Mouse (Mus musculus) forebrain, embryonic 13.5 days (tissue): Measurements from ENCODE around the gene Galnt17. TPM values are rescaled to one million over a fixed set of nuclear protein-coding genes. Genes with fewer than 3 reads are reported as not detected.

ENCODE experiments used
- ATAC-seq: fragments of 200-750 bp; cut with Nextera tagmentation; 2 replicates; pipeline ENCODE4 v1.8.0; 2017
- H3K27ac ChIP-seq: fragments of 300-500 bp; sonication (generic); 2 replicates; pipeline ENCODE4 v1.5.1; 2015; ENCODE audit warnings: inconsistent platforms, mild to moderate bottlenecking, moderate library complexity
- H3K27me3 ChIP-seq: fragments of 300-500 bp; sonication (generic); 2 replicates; pipeline ENCODE4 v1.6.1; 2015; ENCODE audit warnings: mild to moderate bottlenecking, inconsistent platforms
- H3K36me3 ChIP-seq: fragments of 300-500 bp; sonication (generic); 2 replicates; pipeline ENCODE4 v1.6.1; 2015; ENCODE audit warnings: mild to moderate bottlenecking, inconsistent platforms; ENCODE audit not compliant: poor library complexity, severe bottlenecking
- H3K4me1 ChIP-seq: fragments of 300-500 bp; sonication (generic); 2 replicates; pipeline ENCODE4 v1.6.1; 2015; ENCODE audit warnings: inconsistent platforms
- H3K4me2 ChIP-seq: fragments of 300-500 bp; sonication (generic); 2 replicates; pipeline ENCODE4 v1.6.1; 2015; ENCODE audit warnings: inconsistent platforms, mild to moderate bottlenecking, moderate library complexity
- H3K4me3 ChIP-seq: fragments of 300-500 bp; sonication (generic); 2 replicates; pipeline ENCODE4 v1.5.1; 2015; ENCODE audit warnings: mild to moderate bottlenecking, inconsistent platforms
- H3K9ac ChIP-seq: fragments of 300-500 bp; sonication (generic); 2 replicates; pipeline ENCODE4 v1.6.1; 2015; ENCODE audit warnings: mild to moderate bottlenecking, inconsistent platforms
- H3K9me3 ChIP-seq: fragments of 300-500 bp; sonication (generic); replicated peaks from 2 replicates; pipeline ENCODE4 v1.6.1; 2016; ENCODE audit warnings: inconsistent platforms
- WGBS: fragments of 180-500 bp; shearing (Covaris S2); methylation state at CpG from one replicate; pipeline ENCODE4 v1.1.7; 2015; 5-methylcytosine and 5-hydroxymethylcytosine counted together
- polyA plus RNA-seq: library from polyadenylated mRNA; unstranded; fragments of >200 nt; fragmentation: Nextera tagmentation; extraction: Ambion mirVana; gene quantifications from 2 replicates; pipeline ENCODE4 v1.2.1, GENCODE M21; 2015

Galnt17 gene
- polyA plus RNA-seq = 5.6 and 6.5 TPM in 2 replicates

DNA sequence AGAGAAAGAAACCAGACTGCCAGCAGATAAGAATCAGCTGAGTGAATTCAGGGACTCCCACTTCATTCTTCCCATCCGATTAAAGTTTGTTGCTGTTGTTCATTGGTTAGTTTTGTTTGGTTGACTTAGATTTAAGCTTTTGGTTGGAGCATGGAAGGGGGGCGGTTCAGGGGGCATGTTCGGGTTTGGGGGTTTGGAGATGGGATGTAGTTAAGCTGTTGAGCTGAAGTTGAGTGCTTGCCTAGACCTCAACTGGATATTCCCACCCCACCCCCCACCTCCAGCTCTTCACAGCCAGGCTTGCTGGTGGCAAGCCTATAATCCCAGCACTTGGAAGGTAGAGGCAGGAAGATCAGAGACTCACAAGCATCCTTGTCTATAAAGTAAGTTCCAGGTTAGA is at the start of gene Galnt17:
Gene Galnt17, minus strand, starts transcription at position 101 of the 400 bp plus-strand sequence.
- Histone ChIP-seq H3K4me1 (peaks cover 18% of the 10 kb centered on the region), H3K4me2 (peak within 1 kb of the TSS; percentile 88), H3K4me3 (peak within 1 kb of the TSS; percentile 53), H3K9me3 (no peaks in the 10 kb centered on the region; the same call in 1 of the 2 replicates), H3K27ac (peak within 1 kb of the TSS; percentile 87), H3K27me3 (peaks cover 25% of the 10 kb centered on the region), H3K9ac (peak within 1 kb of the TSS; percentile 71), H3K36me3 (no peaks in the 10 kb centered on the region)
- ATAC-seq = no peak
- 38% methylated on average over 3 of the region's 3 CpGs for WGBS

DNA sequence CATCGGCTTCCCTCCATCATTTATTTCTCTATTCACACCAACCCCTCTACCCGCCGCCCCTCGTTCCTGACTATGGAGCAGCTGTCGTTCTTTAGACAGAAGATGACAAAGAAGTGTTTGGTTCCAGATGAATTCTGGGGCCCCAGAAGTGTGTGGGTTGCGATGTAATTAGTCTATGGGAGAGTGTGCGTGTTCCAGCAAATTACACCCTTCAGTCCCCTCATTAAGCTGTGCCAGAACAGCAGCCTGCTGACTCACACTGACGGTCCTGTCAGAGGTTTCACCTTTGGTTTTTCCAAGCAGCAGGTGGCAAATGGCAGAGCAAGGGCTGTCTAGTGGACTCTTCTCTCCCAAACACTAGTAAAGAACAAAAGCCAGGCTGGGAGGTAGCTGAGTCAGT is 26.2 kb upstream of the Galnt17 start:
- Histone ChIP-seq H3K4me3 (no peak overlapping the region), H3K4me1 (0 out of 2 replicates have a peak, but pooled peaks cover 6% of the 10 kb centered on the region), H3K4me2 (no peak overlapping the region), H3K9ac (no peak overlapping the region), H3K36me3 (no peaks in the 10 kb centered on the region), H3K27me3 (no peaks in the 10 kb centered on the region), H3K27ac (no peak overlapping the region), H3K9me3 (0 out of 2 replicates have a peak, but pooled peaks cover 5% of the 10 kb centered on the region)
- ATAC-seq = no peak
- 25% methylated on average over 8 of the region's 8 CpGs for WGBS

GRCm38 (mm10) chr5:131321286-131321685 is 13.0 kb upstream of the Galnt17 start:
- ATAC-seq = no peak
- Histone ChIP-seq H3K4me3 (no peak overlapping the region), H3K27ac (no peak overlapping the region), H3K9ac (no peak overlapping the region), H3K9me3 (no peaks in the 10 kb centered on the region), H3K4me2 (no peak overlapping the region), H3K4me1 (no peaks in the 10 kb centered on the region), H3K36me3 (no peaks in the 10 kb centered on the region), H3K27me3 (no peaks in the 10 kb centered on the region)
- WGBS = 88% methylated on average over 3 of the region's 3 CpGs

DNA sequence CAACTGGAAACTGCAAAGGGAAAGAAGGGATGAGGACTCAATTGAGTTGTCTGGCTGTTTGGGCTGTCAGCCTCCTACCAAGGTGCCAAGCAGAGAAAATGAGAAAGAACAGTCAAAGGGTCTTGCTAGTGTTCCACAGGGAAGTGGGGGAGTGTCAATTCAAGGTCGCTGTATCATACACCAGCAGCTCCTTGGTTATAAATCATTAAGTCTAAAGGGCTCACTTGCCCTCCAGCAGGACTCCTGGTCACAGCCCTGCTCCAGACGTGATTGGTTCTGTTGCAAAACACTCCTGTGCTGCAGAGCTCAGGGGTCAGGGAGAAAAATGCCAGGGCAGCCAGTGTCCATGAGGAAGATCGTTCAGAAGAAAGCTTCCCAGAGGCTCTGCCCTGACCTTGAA is 11.3 kb upstream of the Galnt17 start:
- Histone ChIP-seq H3K4me1 (no peaks in the 10 kb centered on the region), H3K36me3 (no peaks in the 10 kb centered on the region), H3K4me3 (no peak overlapping the region), H3K4me2 (no peak overlapping the region), H3K9ac (no peak overlapping the region), H3K27me3 (no peaks in the 10 kb centered on the region), H3K9me3 (no peaks in the 10 kb centered on the region), H3K27ac (no peak overlapping the region)
- 66% methylated on average over 3 of the region's 3 CpGs for WGBS
- no peak for ATAC-seq

GRCm38 (mm10) chr5:131319141-131319540 is 10.8 kb upstream of the Galnt17 start:
- ATAC-seq = no peak
- H3K27ac ChIP-seq = no peak overlapping the region
- H3K4me1 ChIP-seq = no peaks in the 10 kb centered on the region
- H3K9ac ChIP-seq = no peak overlapping the region
- 51% methylated on average over 2 of the region's 2 CpGs for WGBS
- H3K36me3 ChIP-seq = no peaks in the 10 kb centered on the region
- H3K27me3 ChIP-seq = no peaks in the 10 kb centered on the region
- H3K4me3 ChIP-seq = no peak overlapping the region
- no peak overlapping the region for H3K4me2 ChIP-seq
- H3K9me3 ChIP-seq = no peaks in the 10 kb centered on the region

- Histone ChIP-seq H3K4me2 (no peak overlapping the region), H3K27me3 (no peaks in the 10 kb centered on the region), H3K9me3 (no peaks in the 10 kb centered on the region; the same call in 1 of the 2 replicates), H3K4me1 (no peaks in the 10 kb centered on the region), H3K4me3 (no peak overlapping the region), H3K9ac (no peak overlapping the region), H3K36me3 (no peaks in the 10 kb centered on the region), H3K27ac (no peak overlapping the region)
- ATAC-seq = no peak
- 79% methylated on average over 4 of the region's 4 CpGs for WGBS
These were observed 6.7 kb upstream of the Galnt17 start for GRCm38 (mm10) chr5:131315016-131315415.

- H3K4me1 ChIP-seq = peaks cover 18% of the 10 kb centered on the region
- peak overlapping the region; percentile 88 for H3K4me2 ChIP-seq
- H3K27me3 ChIP-seq = peaks cover 25% of the 10 kb centered on the region
- no peaks in the 10 kb centered on the region for H3K36me3 ChIP-seq
- H3K9ac ChIP-seq = peak overlapping the region; percentile 71
- H3K4me3 ChIP-seq = peak overlapping the region; percentile 53
- ATAC-seq = peak; percentile 93
- peak overlapping the region; percentile 87 for H3K27ac ChIP-seq
- H3K9me3 ChIP-seq = no peaks in the 10 kb centered on the region; the same call in 1 of the 2 replicates
- WGBS = under 1% methylated on average over 35 of the region's 36 CpGs
These were observed 593 bp downstream of the Galnt17 start for GRCm38 (mm10) chr5:131307656-131308151.

DNA sequence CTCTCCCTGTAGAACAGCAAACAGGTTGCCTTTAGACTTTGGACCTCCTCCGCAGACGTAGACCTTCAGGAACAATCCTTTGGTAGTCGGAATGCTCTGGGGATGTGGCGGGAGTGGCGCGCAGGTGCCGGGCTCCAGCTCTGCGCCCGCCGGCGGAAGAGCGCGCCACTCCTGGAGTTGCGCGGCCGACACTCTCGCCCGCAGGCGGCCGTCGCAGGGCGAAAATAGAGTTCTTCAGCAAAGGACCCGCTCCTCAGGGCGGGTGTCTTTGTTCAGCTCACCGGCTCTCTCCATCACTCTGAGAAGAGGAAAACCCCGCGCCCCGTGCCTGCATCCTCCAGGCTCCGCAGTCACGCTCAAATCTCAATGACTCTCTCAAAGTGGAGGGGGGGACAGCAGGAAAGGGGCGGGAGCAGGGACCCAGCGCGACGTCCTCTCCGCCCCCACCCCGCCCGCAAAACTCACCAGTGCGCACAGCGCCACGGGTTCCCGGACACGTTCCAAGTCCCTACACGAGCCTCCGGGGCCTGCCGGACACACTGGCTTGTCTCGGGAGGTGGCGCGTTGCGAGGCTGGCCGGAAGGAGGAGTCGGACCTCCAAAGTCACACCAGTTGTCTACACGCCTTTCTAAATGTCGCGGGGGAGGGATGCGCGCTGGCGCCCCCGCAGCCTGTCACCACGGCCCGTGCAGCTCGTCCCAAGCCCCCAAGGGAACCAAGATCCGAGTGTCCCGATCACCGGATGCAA is 1.2 kb downstream of the Galnt17 start:
- Histone ChIP-seq H3K4me2 (peak overlapping the region; percentile 88), H3K27ac (peak overlapping the region; percentile 87)
- under 1% methylated on average over 64 of the region's 64 CpGs for WGBS

DNA sequence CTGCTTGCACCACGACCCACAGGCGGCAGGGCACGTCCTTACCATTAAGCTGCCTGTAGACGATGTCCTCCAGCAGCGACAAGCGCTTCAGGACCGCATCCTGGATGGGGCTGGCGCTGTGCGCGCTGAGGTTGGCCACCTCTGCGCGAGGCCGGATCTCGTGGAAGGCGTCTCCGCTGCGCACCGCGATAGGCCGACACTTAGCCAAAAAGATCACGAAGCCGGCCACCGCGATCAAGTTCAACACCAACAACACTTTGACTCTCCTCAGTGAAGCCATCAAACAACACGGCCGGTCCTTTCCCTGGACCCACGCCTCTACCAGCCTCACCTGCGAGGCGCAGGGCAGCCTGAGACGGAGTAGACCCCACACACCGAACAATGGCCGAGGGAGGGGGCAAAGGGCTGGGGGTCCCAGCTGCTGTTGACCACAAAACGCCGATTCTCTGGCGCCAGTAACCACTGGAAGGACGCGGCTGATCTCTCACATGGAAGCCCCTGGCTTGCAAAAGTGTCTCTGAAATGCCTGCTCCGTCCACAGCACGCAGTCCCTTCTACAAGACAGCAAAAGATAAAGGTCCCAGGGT is 1.9 kb downstream of the Galnt17 start:
- Histone ChIP-seq H3K27ac (no peak overlapping the region), H3K4me2 (peak overlapping the region; percentile 88), H3K9me3 (no peaks in the 10 kb centered on the region; the same call in 1 of the 2 replicates), H3K27me3 (peaks cover 25% of the 10 kb centered on the region), H3K4me1 (peaks cover 18% of the 10 kb centered on the region), H3K4me3 (peak overlapping the region; percentile 53), H3K36me3 (no peaks in the 10 kb centered on the region), H3K9ac (peak overlapping the region; percentile 71)
- WGBS = under 1% methylated on average over 39 of the region's 39 CpGs
- ATAC-seq = no peak

More for the DNA sequence above, 1.2 kb downstream of the Galnt17 start:
- Histone ChIP-seq H3K9ac (peak overlapping the region; percentile 71), H3K36me3 (no peaks in the 10 kb centered on the region), H3K27me3 (peaks cover 25% of the 10 kb centered on the region), H3K4me1 (peaks cover 18% of the 10 kb centered on the region), H3K4me3 (peak overlapping the region; percentile 53), H3K9me3 (no peaks in the 10 kb centered on the region; the same call in 1 of the 2 replicates)
- ATAC-seq = peak; percentile 66

- Histone ChIP-seq H3K4me1 (peaks cover 18% of the 10 kb centered on the region), H3K4me2 (peak overlapping the region; percentile 88), H3K9ac (no peak overlapping the region), H3K27ac (no peak overlapping the region), H3K27me3 (peaks cover 25% of the 10 kb centered on the region), H3K36me3 (no peaks in the 10 kb centered on the region), H3K4me3 (peak overlapping the region; percentile 53), H3K9me3 (no peaks in the 10 kb centered on the region; the same call in 1 of the 2 replicates)
- WGBS = 63% methylated on average over 5 of the region's 5 CpGs
- ATAC-seq = no peak
These were observed 3.1 kb downstream of the Galnt17 start for GRCm38 (mm10) chr5:131305223-131305622.

GRCm38 (mm10) chr5:131301526-131301925 is 6.8 kb downstream of the Galnt17 start:
- H3K9ac ChIP-seq = no peak overlapping the region
- no peak overlapping the region for H3K4me2 ChIP-seq
- H3K9me3 ChIP-seq = no peaks in the 10 kb centered on the region
- 90% methylated on average over 3 of the region's 3 CpGs for WGBS
- no peak overlapping the region for H3K27ac ChIP-seq
- no peaks in the 10 kb centered on the region for H3K36me3 ChIP-seq
- peaks cover 15% of the 10 kb centered on the region for H3K4me1 ChIP-seq
- no peak overlapping the region for H3K4me3 ChIP-seq
- peaks cover 18% of the 10 kb centered on the region for H3K27me3 ChIP-seq
- ATAC-seq = no peak
